Mouse (Mus musculus): ENCODE measurements around the gene Smc1b.
"Not testable (repeated sequence)": the region's sequence is repeated elsewhere in the genome, so short reads cannot be mapped to it uniquely, and the experiment has no call there.

Gene Smc1b

DNA sequence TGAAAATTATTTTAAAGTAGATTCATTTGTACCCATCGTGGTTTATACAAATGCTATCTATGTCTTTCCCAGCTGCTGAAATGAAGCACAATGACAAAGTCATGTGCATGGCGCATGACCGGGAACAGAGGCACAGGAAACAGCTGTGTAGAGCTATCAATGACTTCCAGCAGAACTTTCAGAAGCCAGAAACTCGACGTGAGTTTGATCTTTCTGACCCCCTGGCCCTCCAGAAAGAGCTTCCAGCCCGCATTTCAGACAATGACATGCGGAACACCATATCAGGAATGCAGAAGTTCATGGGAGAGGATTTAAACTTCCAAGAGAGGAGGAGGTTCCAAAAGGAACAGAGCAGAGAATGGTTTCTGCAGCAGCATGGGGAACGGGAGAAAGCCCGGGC is 3.4 kb upstream of the Smc1b start:
- no peak for DNase-seq (ENCODE audit: low read depth, low spot score)

- DNase-seq (ENCODE audit: low read depth, low spot score) = no peak
Observed at GRCm38 (mm10) chr15:85132193-85132520, 393 bp upstream of the Smc1b start.

DNA sequence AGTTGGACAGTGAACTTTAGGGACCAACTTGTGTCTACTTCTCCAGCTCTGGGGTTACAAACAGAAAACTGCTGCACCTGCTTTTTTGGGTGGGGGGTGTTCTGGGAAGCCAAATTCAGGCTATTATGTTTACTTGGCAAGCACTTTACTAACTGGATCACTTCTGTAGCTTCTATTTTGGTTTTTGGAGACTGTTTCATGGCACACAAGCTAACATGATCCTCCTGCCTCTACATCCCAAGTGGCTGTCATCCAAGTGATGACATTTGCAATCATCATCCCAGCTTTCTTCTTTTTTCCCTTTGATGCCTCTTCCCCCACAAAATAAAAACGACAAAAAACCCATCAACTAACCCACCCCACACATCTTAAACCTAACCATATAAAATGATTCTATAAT is 46.1 kb downstream of the Smc1b start:
- DNase-seq (ENCODE audit: low read depth, low spot score) = peak; percentile 46

DNA sequence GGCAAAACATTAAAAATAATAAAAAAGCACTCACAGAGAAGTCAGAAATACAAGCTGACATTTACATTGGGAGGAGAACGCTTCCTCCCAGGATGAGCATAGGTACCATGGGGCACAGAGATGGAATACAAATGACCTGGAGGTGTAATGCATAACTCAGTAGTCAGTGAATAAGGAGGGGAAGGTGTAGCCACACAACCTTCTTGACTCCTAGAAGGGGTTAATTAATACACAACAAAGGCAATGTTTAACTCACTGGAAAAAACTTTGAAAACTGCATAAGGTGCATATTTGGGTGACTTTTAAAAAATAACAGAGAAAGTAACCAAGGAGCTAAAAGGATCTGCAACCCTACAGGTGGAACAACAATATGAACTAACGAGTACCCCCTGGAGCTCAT is 59.1 kb downstream of the Smc1b start:
- no peak for DNase-seq (ENCODE audit: low read depth, low spot score)

DNA sequence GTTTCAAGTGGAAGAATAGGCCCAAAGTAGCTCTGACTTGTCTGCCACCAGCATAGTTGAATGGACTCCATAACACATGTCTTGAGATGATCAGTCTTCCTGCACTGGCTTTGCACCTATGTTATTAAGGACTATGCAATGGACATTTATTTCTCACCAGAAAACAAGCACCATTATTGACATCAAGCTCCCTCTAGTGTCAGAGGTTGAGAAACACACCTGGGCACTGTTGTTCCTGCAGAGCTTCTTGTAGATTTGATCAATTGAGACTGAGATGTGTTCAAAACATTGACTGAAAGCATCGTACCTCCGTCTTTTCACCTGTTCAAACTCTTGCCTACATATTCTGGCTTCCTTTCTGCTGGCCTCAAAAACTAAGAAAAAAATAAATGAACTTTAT is 61.2 kb downstream of the Smc1b start:
- peak; percentile 82 for DNase-seq (ENCODE audit: low read depth, low spot score)

GRCm38 (mm10) chr15:85063421-85063820 is 68.3 kb downstream of the Smc1b start:
- DNase-seq (ENCODE audit: low read depth, low spot score) = no peak

GRCm38 (mm10) chr15:85055186-85055585 is 76.6 kb downstream of the Smc1b start:
- DNase-seq (ENCODE audit: low read depth, low spot score) = no peak

- no peak for DNase-seq (ENCODE audit: low read depth, low spot score)
Observed at GRCm38 (mm10) chr15:85054098-85054497, 77.7 kb downstream of the Smc1b start.

DNA sequence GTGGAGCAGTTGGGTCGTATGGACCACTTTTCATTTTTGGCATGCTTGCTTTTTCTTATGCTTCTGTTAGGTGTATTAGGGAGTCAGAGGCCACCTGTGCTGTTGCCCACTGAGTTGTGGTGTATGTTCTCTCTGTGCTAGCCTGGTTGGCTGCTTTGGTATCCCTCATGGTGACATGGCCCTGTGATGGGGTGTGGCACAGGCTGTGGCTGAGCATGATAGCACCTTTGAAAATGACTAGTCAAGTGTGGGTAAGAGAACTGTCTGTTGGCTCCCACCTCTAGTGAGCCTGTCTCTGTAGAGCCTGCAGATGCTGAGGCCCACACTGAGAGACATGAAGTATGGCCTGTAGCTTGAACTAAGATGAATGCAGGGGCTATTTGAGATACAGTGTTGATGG is 82.0 kb downstream of the Smc1b start:
- no peak for DNase-seq (ENCODE audit: low read depth, low spot score)

DNA sequence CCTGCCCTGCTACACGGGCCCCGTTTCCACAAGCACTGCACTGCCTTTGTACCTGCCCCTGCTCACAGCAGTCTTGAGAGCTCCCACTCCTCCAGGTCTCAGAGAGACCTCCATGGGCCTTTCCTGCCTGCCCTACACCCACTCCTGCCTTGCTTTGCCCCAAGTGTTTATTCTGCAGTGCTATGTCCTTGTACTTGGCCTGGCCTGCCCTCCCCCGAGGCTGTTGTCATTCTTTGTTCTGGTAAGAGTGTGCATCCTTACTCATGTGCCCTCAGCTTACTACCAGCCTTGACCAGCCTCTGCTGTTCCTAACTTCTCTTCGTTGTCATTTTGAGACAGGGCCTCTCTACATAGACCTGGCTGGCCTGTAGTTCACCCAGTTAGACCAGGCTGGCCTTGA is 83.9 kb downstream of the Smc1b start:
- no peak for DNase-seq (ENCODE audit: low read depth, low spot score)

DNA sequence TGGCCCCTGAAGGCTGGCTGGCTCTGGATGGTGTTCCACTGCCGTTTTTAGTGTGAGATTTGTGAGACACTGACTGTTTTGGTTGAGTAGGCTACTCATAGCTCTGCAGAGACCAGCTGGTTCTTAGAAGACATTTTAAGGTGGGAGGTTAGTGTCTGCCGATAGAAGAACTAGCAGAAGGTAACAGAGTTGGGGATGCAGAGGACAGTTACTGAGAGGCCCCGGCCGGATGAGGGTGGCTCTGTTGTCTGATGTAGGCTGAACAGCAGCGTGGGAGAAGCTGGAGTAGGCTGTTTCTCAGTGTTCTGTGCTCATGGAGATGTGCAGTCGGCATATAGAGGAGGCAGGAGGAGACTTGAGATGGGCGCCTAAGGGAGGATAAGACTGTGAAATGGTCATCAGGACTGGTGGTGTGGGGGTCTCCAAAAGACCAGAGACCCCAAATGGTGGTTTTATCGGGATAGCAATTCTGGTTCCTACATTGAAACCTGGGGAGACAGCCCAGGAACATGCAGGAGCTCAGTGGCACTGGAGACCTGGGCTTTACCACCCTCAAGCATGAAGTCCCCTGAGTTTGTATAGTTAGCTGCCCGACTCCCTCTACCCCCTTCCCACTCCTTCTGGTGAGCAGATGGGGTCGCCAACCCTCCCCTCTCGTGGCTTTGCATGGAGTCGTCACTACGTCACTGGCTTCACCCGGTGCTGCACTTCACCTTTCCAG is 85.4 kb downstream of the Smc1b start:
- peak; percentile 62 for DNase-seq (ENCODE audit: low read depth, low spot score)

DNA sequence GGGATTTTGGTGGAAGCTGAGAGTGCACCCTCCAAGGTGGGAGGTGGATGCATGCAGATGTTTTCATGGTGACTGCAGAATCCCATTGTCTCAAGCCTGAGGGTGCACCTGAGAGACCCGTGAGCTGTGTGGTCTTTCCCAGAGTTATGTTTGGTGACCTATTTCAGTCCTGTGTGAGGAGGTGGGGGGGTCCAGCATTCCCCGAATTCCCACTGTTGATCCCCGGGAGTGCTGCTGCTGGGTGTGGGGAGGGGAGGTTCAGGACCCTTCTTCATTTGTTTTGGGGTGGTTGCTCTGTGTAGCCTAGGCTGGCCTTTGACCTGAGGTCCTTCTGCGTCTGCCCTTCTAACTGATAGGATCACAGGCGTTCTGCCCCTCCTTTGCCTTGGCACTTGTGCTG is 88.0 kb downstream of the Smc1b start:
- no peak for DNase-seq (ENCODE audit: low read depth, low spot score)

- no peak for DNase-seq (ENCODE audit: low read depth, low spot score)
Observed at GRCm38 (mm10) chr15:85043116-85043515, 88.6 kb downstream of the Smc1b start.

DNA sequence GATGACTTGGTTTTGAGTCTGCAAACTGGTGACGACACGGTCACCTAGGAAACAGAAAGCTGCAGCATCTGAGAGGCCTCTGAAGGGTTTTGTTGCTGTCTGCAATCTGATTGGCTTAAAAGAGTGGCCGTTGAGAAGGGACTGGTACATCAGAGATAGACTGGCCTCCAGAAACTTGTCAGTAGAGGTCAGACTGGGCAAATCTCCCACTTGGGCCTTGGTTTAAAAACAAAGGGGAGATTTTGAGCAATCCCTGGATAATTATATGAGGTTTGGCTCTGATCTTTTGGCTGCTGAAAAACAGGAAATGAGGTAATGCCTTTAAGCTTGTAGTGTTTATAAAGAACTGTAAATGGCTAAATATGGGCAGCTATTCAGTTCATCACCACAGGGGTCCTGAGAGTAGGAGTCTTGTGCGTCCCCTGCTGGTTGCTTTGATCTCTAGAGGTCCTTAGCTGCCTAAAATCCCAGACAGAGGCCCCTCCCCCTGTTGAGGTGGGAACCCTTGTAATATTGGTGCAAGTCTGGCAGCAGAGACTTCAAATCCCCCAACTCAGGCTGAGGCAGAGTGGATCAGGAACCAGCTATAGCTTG is 89.3 kb downstream of the Smc1b start:
- peak; percentile 94 for DNase-seq (ENCODE audit: low read depth, low spot score)

DNA sequence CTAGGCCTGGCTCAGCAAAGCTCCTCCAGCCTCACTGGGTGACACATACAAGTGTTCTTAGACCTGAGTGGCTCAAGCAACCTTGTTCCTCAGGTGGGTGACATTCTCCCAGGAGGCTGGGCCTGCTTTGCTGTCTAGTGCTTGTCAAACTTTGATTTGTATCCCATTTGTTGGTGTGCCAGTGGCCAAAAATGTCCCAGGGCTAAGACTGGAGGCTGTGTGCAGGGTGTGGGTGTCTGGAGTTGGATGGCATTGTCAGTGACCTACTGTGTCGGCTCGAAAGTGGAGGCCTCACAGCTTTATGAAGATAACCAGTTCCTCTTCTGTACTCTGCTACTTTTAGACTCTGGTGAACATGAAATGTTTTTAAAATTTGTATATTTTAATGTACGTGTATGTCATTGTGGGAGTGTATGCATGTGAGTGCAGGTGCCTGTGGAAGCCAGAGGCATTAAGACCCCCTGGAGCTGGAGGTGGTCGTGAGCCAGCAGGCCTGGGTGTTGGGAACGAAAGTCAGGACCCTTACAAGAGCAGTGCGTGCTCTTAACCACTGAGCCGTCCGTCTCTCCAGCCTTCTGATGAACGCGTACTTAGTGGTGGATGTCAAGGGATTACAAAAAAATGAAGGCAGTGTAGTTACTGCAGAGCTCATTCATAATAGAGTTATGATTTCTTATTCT is 90.1 kb downstream of the Smc1b start:
- DNase-seq (ENCODE audit: low read depth, low spot score) = no peak

DNA sequence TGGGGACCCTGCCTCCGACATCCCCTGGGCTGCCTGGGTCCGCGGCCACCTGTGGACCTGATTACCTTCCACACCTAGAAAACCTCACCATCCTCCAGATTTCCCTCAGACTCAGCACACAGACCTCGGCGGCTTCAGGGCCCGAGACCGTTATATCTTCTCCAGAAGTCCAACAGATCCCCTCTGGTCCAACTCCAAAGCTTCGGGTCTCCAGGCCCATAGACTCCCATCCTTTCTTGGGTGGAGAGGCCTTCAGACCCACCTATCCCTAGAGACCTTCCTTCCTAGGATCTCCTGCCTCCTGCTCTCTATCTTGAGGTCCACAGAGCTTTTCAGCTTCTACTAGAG is 94.4 kb downstream of the Smc1b start:
- no peak for DNase-seq (ENCODE audit: low read depth, low spot score)

DNA sequence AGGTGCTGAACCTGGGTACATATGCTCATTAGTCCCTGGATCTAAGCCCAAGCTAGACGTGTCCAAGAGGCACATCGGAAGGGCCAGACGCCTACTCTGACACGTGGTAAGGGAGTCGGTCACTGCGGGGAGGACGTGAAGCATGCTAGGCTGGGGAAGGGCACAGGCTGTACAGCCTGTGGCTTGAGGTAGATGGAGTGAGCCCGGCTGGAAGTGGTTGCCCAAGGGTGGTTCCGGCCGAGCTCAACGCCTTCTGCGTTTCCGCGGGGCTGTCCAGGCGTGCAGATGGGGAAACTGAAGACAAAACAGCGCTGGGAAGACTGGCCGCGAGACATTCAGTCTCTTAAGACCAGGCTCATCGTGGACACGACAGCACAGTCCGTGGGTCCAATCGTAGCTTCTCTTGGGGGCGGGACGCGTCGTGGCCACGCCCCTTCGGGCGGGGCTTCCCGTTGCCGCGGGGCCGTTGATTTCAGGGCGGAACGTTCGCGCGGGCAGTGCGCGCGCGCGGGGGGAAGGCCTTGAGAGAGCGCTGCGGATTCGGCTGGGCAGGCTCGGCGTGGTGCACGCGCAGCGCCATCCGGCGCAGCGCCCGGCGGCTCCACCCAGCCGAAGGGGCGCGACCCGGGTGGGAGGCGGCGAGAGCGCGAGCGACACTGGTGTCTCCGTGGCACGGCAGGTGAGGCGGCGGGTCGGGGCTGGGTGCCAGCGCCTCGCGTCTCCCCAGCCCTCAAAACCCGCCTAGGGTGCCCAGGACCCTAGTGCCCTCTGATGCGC is 95.0 kb downstream of the Smc1b start:
- DNase-seq (ENCODE audit: low read depth, low spot score) = peak; percentile 98

DNA sequence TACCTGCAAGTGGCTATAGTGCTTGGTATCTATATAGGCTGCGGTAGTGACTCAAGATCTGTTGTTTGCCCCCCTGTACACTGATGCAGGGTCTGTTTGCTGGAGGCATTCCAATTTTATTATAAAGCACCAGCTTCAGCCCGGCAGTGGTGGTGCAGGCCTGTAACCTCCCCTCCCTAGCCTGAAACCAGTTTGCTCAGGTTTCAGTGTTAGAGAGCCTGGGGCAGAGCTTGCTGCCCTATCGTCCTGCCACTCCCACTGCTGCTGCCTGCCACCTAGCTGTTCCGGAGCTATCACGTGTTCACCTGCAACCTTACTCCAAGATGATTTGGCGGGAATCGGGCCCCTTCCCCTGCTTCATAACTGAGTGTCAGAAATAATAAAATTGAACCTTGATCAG is 97.8 kb downstream of the Smc1b start:
- DNase-seq (ENCODE audit: low read depth, low spot score) = not testable (repeated sequence)

DNA sequence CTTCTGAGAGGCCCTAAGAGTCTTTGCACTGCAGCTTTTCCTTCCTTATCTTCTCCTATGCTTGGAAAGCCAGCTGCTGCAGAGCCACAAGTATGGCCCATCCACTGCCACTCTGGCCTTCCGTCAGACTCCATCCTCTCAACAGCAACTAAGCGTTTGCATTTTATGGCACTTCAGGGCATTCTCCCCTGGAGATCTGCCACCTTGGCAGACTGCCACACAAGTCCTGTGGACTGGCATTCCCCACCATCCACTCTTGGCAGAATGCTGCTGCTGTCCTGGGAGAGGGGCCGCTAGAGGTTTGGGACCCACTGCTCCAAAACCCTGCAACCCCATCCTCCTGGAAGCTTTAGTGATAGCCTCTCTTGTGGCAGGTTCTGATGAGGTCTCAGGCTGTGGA is 99.9 kb downstream of the Smc1b start:
- DNase-seq (ENCODE audit: low read depth, low spot score) = no peak

DNA sequence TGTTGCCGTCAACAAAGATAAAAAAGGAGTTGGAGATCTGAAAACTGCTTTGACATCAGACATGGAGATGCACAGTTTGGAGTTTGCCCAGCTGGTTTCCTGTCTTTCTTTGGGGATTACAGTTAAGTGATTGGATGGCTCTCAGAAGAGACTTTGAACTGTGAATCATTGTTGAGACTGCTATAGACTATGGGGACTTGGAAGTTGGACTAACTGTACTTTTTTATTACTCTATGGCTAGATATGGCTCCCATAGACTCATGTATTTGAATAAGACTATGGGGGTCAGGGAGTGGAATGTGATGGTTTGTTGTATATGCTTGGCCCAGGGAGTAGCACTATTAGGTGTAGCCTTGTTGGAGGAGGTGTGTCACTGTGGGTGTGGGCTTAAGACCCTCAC is 101.1 kb downstream of the Smc1b start:
- not testable (repeated sequence) for DNase-seq (ENCODE audit: low read depth, low spot score)

GRCm38 (mm10) chr15:85028648-85029047 is 103.1 kb downstream of the Smc1b start, which contains the start of gene Fam118a:
Gene Fam118a, plus strand, starts transcription at chr15:85028948.
- not testable (repeated sequence) for DNase-seq (ENCODE audit: low read depth, low spot score)

DNA sequence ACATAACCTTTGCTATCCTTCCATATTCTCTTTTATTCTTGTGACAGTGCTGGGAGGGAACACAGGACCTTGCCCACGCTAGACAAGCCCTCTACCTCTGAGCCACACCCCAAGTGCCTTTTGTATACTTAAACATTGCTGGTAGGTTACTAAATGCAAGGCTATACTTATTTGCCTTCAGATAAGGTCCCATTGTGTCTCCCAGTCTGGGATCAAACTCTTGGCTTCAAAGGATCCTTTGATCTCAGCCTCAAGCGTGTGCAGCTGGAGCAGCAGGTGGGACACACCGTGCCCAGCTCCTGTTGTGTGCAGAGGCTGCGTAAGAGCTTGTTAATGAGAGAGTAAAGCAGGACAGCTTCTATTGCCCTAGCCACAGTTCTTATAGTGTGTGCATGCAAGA is 104.0 kb downstream of the Smc1b start:
- no peak for DNase-seq (ENCODE audit: low read depth, low spot score)
